Mouse (Mus musculus) kidney, embryonic 16.5 days (tissue): ENCODE measurements at regions not wholly inside any gene's neighbourhood (a gene's known extent, or its start where the extent isn't known, plus 50 kb on each side); places are given as distances from the start of the nearest gene placed in this dataset.
A peak's percentile ranks its signal among the peaks of the same experiment; 100 is the strongest.

Experiments
- ATAC-seq: fragments of 200-750 bp; cut with Nextera tagmentation; 2 replicates; pipeline ENCODE4 v1.8.0; 2017; ENCODE audit warnings: moderate TSS enrichment; ENCODE audit not compliant: low FRiP score, low TSS enrichment
- H3K27ac ChIP-seq: fragments of 300-500 bp; sonication (generic); 2 replicates; pipeline ENCODE4 v1.5.1; 2014; ENCODE audit warnings: low read length
- H3K27me3 ChIP-seq: fragments of 300-500 bp; sonication (generic); 2 replicates; pipeline ENCODE4 v1.6.1; 2014; ENCODE audit warnings: low read length, control low read depth, mixed read lengths; ENCODE audit not compliant: insufficient read depth
- H3K36me3 ChIP-seq: fragments of 300-500 bp; sonication (generic); 2 replicates; pipeline ENCODE4 v1.6.1; 2014; ENCODE audit warnings: low read length, control low read depth, mixed read lengths; ENCODE audit not compliant: insufficient read depth
- H3K4me1 ChIP-seq: fragments of 300-500 bp; sonication (generic); 2 replicates; pipeline ENCODE4 v1.6.1; 2014; ENCODE audit warnings: low read length, control low read depth, mixed read lengths; ENCODE audit not compliant: insufficient read depth
- H3K4me2 ChIP-seq: fragments of 300-500 bp; sonication (generic); replicated peaks from 2 replicates; pipeline ENCODE4 v1.6.1; 2014; ENCODE audit warnings: low read depth, low read length
- H3K4me3 ChIP-seq: fragments of 300-500 bp; sonication (generic); 2 replicates; pipeline ENCODE4 v1.5.1; 2014; ENCODE audit warnings: mild to moderate bottlenecking, low read length
- H3K9ac ChIP-seq: fragments of 300-500 bp; sonication (generic); replicated peaks from 2 replicates; pipeline ENCODE4 v1.6.1; 2014; ENCODE audit warnings: low read length
- H3K9me3 ChIP-seq: fragments of 300-500 bp; sonication (generic); 2 replicates; pipeline ENCODE4 v1.6.1; 2016; ENCODE audit warnings: low read length, control low read depth
- WGBS: fragments of 180-500 bp; shearing (Covaris S2); extraction: QIAGEN DNeasy Blood & Tissue Kit; methylation state at CpG from one replicate; pipeline ENCODE4 v1.1.7; 2014; 5-methylcytosine and 5-hydroxymethylcytosine counted together

GRCm38 (mm10) chr4:124199884-124200844 is 282.3 kb upstream of the 4930535I16Rik start:
- no peaks in the 10 kb centered on the region for H3K36me3 ChIP-seq
- H3K4me3 ChIP-seq = no peak overlapping the region
- H3K27ac ChIP-seq = no peak overlapping the region
- H3K27me3 ChIP-seq = peaks cover 34% of the 10 kb centered on the region
- 0 out of 2 replicates have a peak, but pooled peaks cover 6% of the 10 kb centered on the region for H3K9me3 ChIP-seq
- no peak overlapping the region for H3K4me2 ChIP-seq
- ATAC-seq = no peak
- 28% methylated on average over 14 of the region's 14 CpGs for WGBS
- no peaks in the 10 kb centered on the region for H3K4me1 ChIP-seq
- H3K9ac ChIP-seq = no peak overlapping the region

GRCm38 (mm10) chr4:124198832-124199231 is 281.0 kb upstream of the 4930535I16Rik start:
- H3K36me3 ChIP-seq = no peaks in the 10 kb centered on the region
- WGBS = 47% methylated on average over 15 of the region's 15 CpGs
- no peak overlapping the region for H3K4me3 ChIP-seq

GRCm38 (mm10) chr4:124196711-124197110 is 278.9 kb upstream of the 4930535I16Rik start:
- H3K27ac ChIP-seq = no peak overlapping the region
- peaks cover 32% of the 10 kb centered on the region for H3K27me3 ChIP-seq
- ATAC-seq = no peak
- 12% methylated on average over 12 of the region's 12 CpGs for WGBS
- no peaks in the 10 kb centered on the region for H3K36me3 ChIP-seq
- H3K4me2 ChIP-seq = no peak overlapping the region
- H3K4me3 ChIP-seq = no peak overlapping the region
- H3K9ac ChIP-seq = no peak overlapping the region
- H3K4me1 ChIP-seq = no peaks in the 10 kb centered on the region
- H3K9me3 ChIP-seq = no peaks in the 10 kb centered on the region

More at GRCm38 (mm10) chr4:124198832-124199231, 281.0 kb upstream of the 4930535I16Rik start:
- ATAC-seq = no peak
- H3K4me1 ChIP-seq = no peaks in the 10 kb centered on the region
- no peak overlapping the region for H3K9ac ChIP-seq
- H3K27ac ChIP-seq = no peak overlapping the region
- H3K27me3 ChIP-seq = peaks cover 34% of the 10 kb centered on the region
- H3K9me3 ChIP-seq = no peaks in the 10 kb centered on the region
- no peak overlapping the region for H3K4me2 ChIP-seq

GRCm38 (mm10) chr4:124193059-124193721 is 275.4 kb upstream of the 4930535I16Rik start:
- Histone ChIP-seq H3K27me3 (peaks cover 27% of the 10 kb centered on the region), H3K4me2 (no peak overlapping the region), H3K9ac (no peak overlapping the region), H3K9me3 (no peaks in the 10 kb centered on the region), H3K36me3 (no peaks in the 10 kb centered on the region), H3K4me3 (no peak overlapping the region), H3K27ac (no peak overlapping the region), H3K4me1 (0 out of 2 replicates have a peak, but pooled peaks cover 6% of the 10 kb centered on the region)
- ATAC-seq = no peak
- 79% methylated on average over 15 of the region's 15 CpGs for WGBS

GRCm38 (mm10) chr4:124190775-124191174 is 273.0 kb upstream of the 4930535I16Rik start:
- H3K4me2 ChIP-seq = no peak overlapping the region
- WGBS = 80% methylated on average over 4 of the region's 4 CpGs

GRCm38 (mm10) chr4:124189993-124190385 is 272.2 kb upstream of the 4930535I16Rik start:
- no peak overlapping the region for H3K27ac ChIP-seq
- no peak overlapping the region for H3K4me3 ChIP-seq
- no peaks in the 10 kb centered on the region for H3K36me3 ChIP-seq
- no peak overlapping the region for H3K9ac ChIP-seq
- ATAC-seq = no peak
- peaks cover 18% of the 10 kb centered on the region for H3K27me3 ChIP-seq
- no peak overlapping the region for H3K4me2 ChIP-seq
- H3K4me1 ChIP-seq = 0 out of 2 replicates have a peak, but pooled peaks cover 6% of the 10 kb centered on the region
- H3K9me3 ChIP-seq = no peaks in the 10 kb centered on the region
- WGBS = 62% methylated on average over 13 of the region's 13 CpGs

More at GRCm38 (mm10) chr4:124190775-124191174, 273.0 kb upstream of the 4930535I16Rik start:
- no peak overlapping the region for H3K4me3 ChIP-seq
- no peak overlapping the region for H3K9ac ChIP-seq
- H3K27ac ChIP-seq = no peak overlapping the region
- 0 out of 2 replicates have a peak, but pooled peaks cover 6% of the 10 kb centered on the region for H3K4me1 ChIP-seq
- peaks cover 18% of the 10 kb centered on the region for H3K27me3 ChIP-seq
- H3K9me3 ChIP-seq = no peaks in the 10 kb centered on the region
- ATAC-seq = no peak
- H3K36me3 ChIP-seq = no peaks in the 10 kb centered on the region

GRCm38 (mm10) chr4:124189352-124189992 is 271.6 kb upstream of the 4930535I16Rik start:
- Histone ChIP-seq H3K9me3 (no peaks in the 10 kb centered on the region), H3K4me1 (0 out of 2 replicates have a peak, but pooled peaks cover 6% of the 10 kb centered on the region), H3K9ac (no peak overlapping the region), H3K4me3 (no peak overlapping the region), H3K36me3 (no peaks in the 10 kb centered on the region), H3K27ac (no peak overlapping the region), H3K27me3 (peaks cover 20% of the 10 kb centered on the region), H3K4me2 (0 out of 2 replicates have a peak overlapping the region, but pooled peaks have one; percentile 14)
- 0 out of 2 replicates have a peak, but pooled peaks have one; percentile 61 for ATAC-seq
- WGBS = 19% methylated on average over 23 of the region's 24 CpGs

GRCm38 (mm10) chr4:124187108-124187507 is 269.3 kb upstream of the 4930535I16Rik start:
- 0 out of 2 replicates have a peak, but pooled peaks cover 6% of the 10 kb centered on the region for H3K4me1 ChIP-seq
- no peak overlapping the region for H3K27ac ChIP-seq
- H3K9ac ChIP-seq = no peak overlapping the region
- H3K27me3 ChIP-seq = peaks cover 20% of the 10 kb centered on the region
- no peak overlapping the region for H3K4me2 ChIP-seq
- H3K36me3 ChIP-seq = no peaks in the 10 kb centered on the region
- no peak overlapping the region for H3K4me3 ChIP-seq
- no peaks in the 10 kb centered on the region for H3K9me3 ChIP-seq
- ATAC-seq = no peak
- WGBS = 63% methylated on average over 4 of the region's 4 CpGs

- peaks cover 9% of the 10 kb centered on the region for H3K4me1 ChIP-seq
- peaks cover 36% of the 10 kb centered on the region for H3K27me3 ChIP-seq
- H3K4me3 ChIP-seq = no peak overlapping the region
- H3K27ac ChIP-seq = no peak overlapping the region
- ATAC-seq = no peak
- H3K4me2 ChIP-seq = no peak overlapping the region
- H3K9me3 ChIP-seq = no peaks in the 10 kb centered on the region
- H3K36me3 ChIP-seq = no peaks in the 10 kb centered on the region
- no peak overlapping the region for H3K9ac ChIP-seq
- WGBS = 79% methylated on average over 4 of the region's 4 CpGs
These were observed 263.5 kb upstream of the 4930535I16Rik start for GRCm38 (mm10) chr4:124181335-124181734.
